Mouse (Mus musculus) macrophage (primary cell): Measurements from ENCODE around the gene Naglu. TPM values are rescaled to one million over a fixed set of nuclear protein-coding genes. Genes with fewer than 3 reads are reported as not detected.
A peak's percentile ranks its signal among the peaks of the same experiment; 100 is the strongest.

Source experiments
- H3K27ac ChIP-seq: fragments of 350-480 bp; formaldehyde crosslinking; 2 replicates; pipeline ENCODE4 v1.9.0; 2021
- H3K36me3 ChIP-seq: fragments of 350-480 bp; formaldehyde crosslinking; 2 replicates; pipeline ENCODE4 v1.9.0; 2021; ENCODE audit errors: inconsistent target
- H3K4me3 ChIP-seq: fragments of 350-480 bp; formaldehyde crosslinking; 2 replicates; pipeline ENCODE4 v1.9.0; 2021; ENCODE audit errors: inconsistent target
- H3K79me2 ChIP-seq: fragments of 350-480 bp; formaldehyde crosslinking; 2 replicates; pipeline ENCODE4 v1.9.0; 2021; ENCODE audit errors: inconsistent target
- WGBS: methylation state at CpG from one replicate; pipeline ENCODE4 v1.1.7; 2026; ENCODE audit warnings: inconsistent platforms; ENCODE audit not compliant: missing documents; 5-methylcytosine and 5-hydroxymethylcytosine counted together
- polyA plus RNA-seq: library from polyadenylated mRNA; stranded (reverse); fragments of 250-400 nt; gene quantifications from 3 replicates; pipeline ENCODE4 v1.2.4, GENCODE M21; 2018; ENCODE audit warnings: inconsistent platforms
- total RNA-seq, 78 experiments: library from RNA; depleted of rRNA; stranded (reverse); fragments of 250-400 nt; gene quantifications; 1 replicate in 9 of 78; 2 replicates in 24 of 78; 3 replicates in 43 of 78; 4 replicates in 2 of 78; pipeline ENCODE4 v1.2.4; 2018; ENCODE audit warnings: inconsistent platforms in 56 of 78

Naglu gene
- 10 to 100 TPM in 25 of 26 experiments, 1 to 10 TPM in 1; 8.9 to 64.4 (median 19.4) TPM for total RNA-seq (2018; cell fraction: chromatin; rRNA removed)
- 100 to 1,000 TPM in 24 of 26 experiments, 10 to 100 TPM in 2; 92.9 to 248 (median 144) TPM for total RNA-seq (2018; cell fraction: cytosol; rRNA removed)
- total RNA-seq (2018; cell fraction: nucleus; rRNA removed) = 100 to 1,000 TPM in 25 of 26 experiments, 10 to 100 TPM in 1; 38.7 to 225 (median 159) TPM
- polyA plus RNA-seq = 71.6 to 194 TPM (median 117 TPM) in 3 replicates

DNA sequence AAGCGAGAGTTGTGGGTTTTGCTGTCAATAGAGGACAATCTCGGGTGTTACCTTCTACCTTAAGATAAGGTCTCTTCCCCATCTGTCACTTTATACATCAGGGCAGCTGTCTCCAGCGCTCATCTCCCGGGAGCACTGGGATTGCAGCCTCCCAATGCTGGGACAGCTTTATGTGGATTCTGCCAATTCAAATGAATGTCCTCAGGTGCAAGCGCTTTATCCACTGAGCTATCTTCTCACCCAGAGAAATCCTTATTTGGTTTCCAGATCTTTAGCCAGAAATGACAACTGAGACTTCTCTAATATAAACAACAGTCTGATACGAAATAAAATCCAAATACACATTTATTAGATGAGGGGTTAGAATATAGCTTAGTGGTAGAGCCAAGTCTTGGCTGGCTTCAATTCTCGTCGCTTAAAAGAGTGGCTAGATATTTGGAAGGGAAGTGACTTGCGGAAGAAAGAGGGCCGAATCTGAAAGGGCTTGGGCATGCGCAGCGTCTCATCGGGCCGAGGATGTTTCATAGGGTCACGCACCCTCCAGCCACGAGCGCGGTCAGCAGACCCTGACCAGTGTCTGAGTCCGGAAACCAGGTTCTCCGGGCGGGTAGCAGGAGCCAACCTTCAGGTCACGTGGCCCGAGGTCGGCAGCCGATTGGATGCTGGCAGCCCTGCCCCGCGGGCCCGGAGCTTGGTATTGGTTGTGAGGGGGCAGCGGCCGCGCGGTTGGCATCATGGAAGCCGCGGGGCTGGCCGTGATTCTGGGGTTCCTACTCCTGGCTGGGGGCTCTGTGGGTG is at the start of gene Naglu:
Gene Naglu, plus strand, starts transcription at position 622 of the 798 bp plus-strand sequence.
- Histone ChIP-seq H3K79me2 (peaks cover 17% of the 10 kb centered on the region; the same call in 1 of the 2 replicates), H3K36me3 (peaks cover 29% of the 10 kb centered on the region; the same call in 1 of the 2 replicates), H3K27ac (peak within 1 kb of the TSS; percentile 79), H3K4me3 (peak within 1 kb of the TSS; percentile 70)
- WGBS = 6% methylated on average over 32 of the region's 35 CpGs

DNA sequence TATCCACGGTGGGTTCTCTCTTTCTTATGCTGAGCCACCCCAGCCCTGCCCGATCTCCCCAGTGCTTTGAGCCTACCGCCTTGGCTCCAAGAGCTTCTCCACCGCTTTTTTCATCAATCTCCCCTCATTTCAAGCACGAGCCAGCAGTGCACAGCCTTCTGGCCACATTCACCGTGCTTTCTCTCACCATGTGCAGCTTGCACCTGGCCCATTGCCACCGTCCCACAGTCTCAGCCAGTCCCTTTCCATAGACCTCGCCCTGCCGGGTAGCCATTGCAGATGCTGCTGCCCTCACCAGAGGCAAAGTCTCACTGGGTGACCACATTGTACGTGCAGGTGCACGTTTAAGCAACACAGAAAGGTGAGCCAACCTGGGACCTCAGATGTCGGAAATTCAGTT is 46.4 kb upstream of the Naglu start:
- 93% methylated on average over 12 of the region's 12 CpGs for WGBS
- H3K36me3 ChIP-seq = peaks cover 100% of the 10 kb centered on the region
- no peak overlapping the region for H3K4me3 ChIP-seq
- peaks cover 42% of the 10 kb centered on the region for H3K79me2 ChIP-seq
- H3K27ac ChIP-seq = no peak overlapping the region

DNA sequence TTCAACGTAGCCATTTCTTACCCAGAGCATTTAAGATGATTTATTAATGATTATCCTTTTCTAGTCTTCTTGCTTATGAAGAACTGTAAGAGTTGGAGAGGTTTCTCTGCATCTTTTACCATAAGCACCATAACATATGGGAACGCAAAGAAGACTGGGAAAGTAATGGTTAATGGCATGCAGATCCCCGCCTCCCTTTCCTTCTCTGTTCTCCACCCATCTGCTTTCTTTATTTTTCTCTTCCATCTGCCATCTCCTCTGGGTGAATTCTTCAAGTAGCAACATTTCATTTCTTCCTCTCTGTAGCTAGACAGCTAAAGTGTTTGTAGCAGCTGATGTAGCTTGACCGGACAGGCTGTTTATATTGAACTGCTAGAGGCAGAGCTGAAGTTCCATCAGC is 45.8 kb upstream of the Naglu start:
- Histone ChIP-seq H3K36me3 (peaks cover 100% of the 10 kb centered on the region), H3K27ac (no peak overlapping the region), H3K4me3 (no peak overlapping the region), H3K79me2 (peaks cover 36% of the 10 kb centered on the region)
- 98% methylated on average over 4 of the region's 4 CpGs for WGBS

DNA sequence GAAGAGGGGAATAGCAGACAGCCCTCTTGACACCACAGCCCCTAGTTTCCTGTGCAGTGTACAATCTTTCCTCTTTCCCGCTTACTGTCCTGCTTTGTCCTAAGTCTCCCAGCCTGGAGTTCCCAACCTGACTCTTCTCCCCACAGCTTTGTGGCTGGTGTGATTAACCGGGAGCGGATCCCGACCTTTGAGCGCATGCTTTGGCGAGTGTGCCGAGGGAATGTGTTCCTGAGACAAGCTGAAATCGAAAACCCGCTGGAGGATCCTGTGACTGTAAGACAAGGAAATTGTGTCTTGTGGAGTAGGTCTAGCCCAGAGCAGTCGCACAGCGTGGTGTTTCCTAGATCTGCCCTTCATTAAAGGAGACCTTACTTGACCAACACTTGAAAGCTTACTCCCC is 42.7 kb upstream of the Naglu start:
- Histone ChIP-seq H3K36me3 (peaks cover 98% of the 10 kb centered on the region), H3K79me2 (peaks cover 18% of the 10 kb centered on the region; the same call in 1 of the 2 replicates), H3K27ac (no peak overlapping the region), H3K4me3 (no peak overlapping the region)
- WGBS = 91% methylated on average over 11 of the region's 11 CpGs

DNA sequence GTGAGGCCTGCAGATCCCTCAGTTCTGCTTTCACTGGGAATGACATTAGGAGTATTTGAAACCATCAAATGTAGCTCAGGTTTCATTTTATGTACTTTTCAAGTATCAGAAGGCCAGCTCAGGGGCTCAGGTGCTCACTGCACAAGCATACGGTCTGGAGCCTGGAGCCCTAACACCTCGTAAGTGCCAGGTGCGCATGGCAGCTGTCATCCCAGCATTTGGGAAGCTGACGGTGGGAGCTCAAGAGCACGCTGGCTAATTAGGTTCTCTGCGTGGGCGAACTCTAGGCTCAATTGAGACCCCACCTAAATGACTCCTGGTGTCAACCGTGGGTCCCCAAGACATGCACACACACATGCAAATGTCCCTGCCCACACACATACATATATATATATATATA is 40.5 kb upstream of the Naglu start:
- WGBS = 93% methylated on average over 7 of the region's 8 CpGs
- Histone ChIP-seq H3K4me3 (no peak overlapping the region), H3K27ac (no peak overlapping the region), H3K36me3 (peaks cover 96% of the 10 kb centered on the region), H3K79me2 (peaks cover 11% of the 10 kb centered on the region; the same call in 1 of the 2 replicates)

DNA sequence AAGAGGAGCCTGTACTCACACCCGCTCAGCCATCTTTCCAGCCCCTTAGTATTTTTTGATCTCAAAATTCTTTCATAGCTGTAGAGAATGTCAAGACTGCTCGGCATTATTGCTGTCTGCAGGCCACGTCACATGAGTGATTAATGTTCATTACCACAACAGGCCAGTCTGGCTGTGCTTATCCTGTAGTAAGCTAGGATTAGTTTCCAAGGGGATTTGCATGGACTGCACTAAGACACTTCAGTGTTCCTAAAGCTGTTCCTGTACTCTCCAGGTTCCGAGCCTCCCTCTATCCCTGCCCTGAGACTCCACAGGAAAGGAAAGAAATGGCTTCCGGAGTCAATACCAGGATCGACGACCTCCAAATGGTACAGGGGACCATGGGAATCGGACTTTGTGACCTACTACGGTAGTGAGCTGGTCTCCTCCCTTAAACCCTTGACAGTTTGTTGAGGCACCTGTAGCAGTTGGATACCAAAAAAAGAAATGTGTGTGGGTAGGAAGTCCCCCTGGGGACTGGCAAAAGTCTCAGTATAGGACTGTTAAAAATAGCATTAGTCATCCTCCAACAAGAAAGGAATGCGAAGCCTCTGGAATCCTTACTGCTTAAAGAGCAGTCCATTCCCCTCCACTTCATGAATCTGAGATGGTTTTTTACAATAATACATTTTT is 39.5 kb upstream of the Naglu start:
- H3K27ac ChIP-seq = no peak overlapping the region
- peaks cover 8% of the 10 kb centered on the region; the same call in 1 of the 2 replicates for H3K79me2 ChIP-seq
- WGBS = 93% methylated on average over 10 of the region's 10 CpGs
- no peak overlapping the region for H3K4me3 ChIP-seq
- peaks cover 96% of the 10 kb centered on the region for H3K36me3 ChIP-seq

DNA sequence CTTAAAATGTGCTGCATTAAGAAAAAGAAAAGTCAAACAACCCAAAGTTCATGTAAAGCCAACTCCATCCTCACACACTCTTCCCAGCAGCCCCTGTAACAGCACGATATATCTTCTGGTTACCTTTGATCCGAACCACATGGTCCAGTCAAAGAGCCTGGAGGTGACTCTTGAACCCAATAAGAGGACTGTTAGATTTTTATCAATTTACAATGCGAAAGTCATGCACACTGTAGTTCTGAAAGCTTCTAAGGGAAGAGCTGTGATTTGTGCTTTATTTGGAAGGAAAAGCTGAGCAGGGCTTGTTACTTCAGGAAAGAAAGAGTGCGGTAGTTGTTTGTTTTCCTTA is 39.0 kb upstream of the Naglu start:
- Histone ChIP-seq H3K36me3 (peaks cover 96% of the 10 kb centered on the region), H3K27ac (no peak overlapping the region), H3K79me2 (peaks cover 8% of the 10 kb centered on the region; the same call in 1 of the 2 replicates), H3K4me3 (no peak overlapping the region)
- WGBS = 97% methylated on average over 4 of the region's 4 CpGs

DNA sequence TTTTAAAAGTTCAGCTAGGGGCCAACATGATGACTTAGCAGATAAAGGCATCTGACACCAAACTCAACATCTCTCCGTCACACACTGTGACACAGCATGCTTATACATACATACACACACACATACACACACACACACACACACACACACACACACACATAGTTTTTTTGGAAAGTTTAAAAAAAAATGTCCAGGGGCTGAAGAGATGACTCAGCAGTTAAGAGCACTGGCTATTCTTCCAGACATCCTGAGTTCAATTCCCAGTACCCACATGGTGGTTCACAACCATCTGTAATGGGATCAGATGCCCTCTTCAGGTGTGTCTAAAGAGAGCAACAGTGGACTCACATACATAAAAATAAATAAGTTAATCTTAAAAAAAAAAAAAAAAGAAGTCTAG is 38.3 kb upstream of the Naglu start:
- 100% methylated on average over 1 of the region's 1 CpGs for WGBS
- H3K4me3 ChIP-seq = no peak overlapping the region
- H3K79me2 ChIP-seq = peaks cover 8% of the 10 kb centered on the region; the same call in 1 of the 2 replicates
- H3K27ac ChIP-seq = no peak overlapping the region
- peaks cover 95% of the 10 kb centered on the region for H3K36me3 ChIP-seq

DNA sequence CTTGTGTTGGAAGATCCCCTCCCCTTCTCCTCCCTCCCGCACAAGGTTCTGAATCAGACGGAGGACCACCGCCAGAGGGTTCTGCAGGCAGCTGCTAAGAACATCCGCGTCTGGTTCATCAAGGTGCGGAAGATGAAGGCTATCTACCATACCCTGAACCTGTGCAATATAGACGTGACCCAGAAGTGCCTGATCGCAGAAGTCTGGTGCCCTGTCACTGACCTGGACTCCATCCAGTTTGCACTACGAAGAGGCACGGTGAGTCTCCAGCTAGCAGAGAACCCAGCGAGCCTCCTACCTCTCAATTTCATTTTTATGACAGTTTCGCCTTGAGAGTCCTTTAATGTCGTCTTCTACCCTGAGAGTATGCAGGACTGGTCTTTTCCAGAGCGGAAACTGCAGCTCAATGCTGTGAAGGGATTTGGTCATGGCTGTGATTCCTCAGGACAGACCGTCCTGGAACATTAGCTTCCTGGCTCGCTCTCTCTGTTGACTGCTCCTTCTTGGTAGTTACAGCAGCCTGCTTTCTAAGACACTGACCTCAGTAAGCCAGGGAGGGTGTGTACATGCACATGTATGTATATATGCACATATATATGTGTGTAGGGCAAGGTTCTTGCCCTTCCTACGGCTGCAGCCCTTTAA is 35.8 kb upstream of the Naglu start:
- Histone ChIP-seq H3K4me3 (no peak overlapping the region), H3K79me2 (peaks cover 15% of the 10 kb centered on the region; the same call in 1 of the 2 replicates), H3K27ac (no peak overlapping the region), H3K36me3 (peaks cover 95% of the 10 kb centered on the region)
- WGBS = 95% methylated on average over 17 of the region's 17 CpGs

DNA sequence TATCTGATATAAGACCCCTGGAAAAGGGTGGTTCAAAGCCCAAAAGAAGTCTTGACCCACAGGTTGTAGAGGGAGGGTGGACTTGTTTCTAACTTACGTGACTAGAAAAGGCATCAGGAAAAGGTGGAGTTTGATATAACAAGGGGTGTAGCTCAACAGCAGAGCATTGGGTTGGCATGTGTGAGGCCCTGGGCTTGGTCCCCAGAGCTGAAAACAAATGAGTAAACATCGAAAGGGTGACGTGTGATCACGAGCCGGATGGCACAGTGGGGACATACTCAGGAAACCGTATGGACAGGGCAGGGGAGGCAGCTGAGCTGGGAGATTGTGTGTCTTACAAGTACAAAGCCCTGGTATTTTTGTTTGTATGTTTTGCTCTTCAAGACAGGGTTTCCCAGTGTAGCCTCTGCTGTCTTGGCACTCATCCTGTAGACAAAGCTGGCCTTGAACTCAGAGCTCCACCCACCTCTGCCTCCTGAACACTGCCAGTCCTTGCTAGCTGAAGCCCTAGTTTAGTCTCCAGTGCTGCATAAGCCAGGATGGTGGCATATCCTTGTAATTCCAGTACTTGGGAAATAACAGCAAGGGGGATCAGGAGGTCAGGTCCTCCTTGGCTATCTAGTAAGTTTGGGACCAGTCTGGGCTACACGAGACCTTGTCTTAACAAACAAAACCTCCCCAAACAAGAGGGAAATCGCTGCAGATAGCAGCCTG is 35.0 kb upstream of the Naglu start:
- Histone ChIP-seq H3K4me3 (no peak overlapping the region), H3K79me2 (peaks cover 15% of the 10 kb centered on the region; the same call in 1 of the 2 replicates), H3K36me3 (peaks cover 97% of the 10 kb centered on the region), H3K27ac (no peak overlapping the region)
- WGBS = 92% methylated on average over 8 of the region's 8 CpGs

DNA sequence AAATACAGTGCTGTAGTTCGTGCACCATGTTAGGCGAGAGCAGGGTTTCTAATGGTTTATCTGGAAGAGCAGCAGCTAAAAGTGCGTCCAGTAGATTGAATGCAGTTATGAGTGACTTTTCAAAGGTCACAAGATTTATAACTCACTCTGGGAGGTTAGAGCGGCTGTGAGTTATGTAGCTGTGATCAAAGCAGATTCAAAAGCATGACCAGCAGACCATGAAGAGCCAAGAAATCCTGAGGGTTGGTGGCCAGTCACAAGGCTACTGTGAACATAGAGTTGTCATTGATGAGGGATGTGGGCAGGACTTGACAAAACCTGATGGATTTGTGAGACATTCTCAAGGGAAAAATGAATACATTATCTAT is 34.5 kb upstream of the Naglu start:
- no peak overlapping the region for H3K27ac ChIP-seq
- no peak overlapping the region for H3K4me3 ChIP-seq
- WGBS = 97% methylated on average over 4 of the region's 4 CpGs
- peaks cover 15% of the 10 kb centered on the region; the same call in 1 of the 2 replicates for H3K79me2 ChIP-seq
- peaks cover 97% of the 10 kb centered on the region for H3K36me3 ChIP-seq

DNA sequence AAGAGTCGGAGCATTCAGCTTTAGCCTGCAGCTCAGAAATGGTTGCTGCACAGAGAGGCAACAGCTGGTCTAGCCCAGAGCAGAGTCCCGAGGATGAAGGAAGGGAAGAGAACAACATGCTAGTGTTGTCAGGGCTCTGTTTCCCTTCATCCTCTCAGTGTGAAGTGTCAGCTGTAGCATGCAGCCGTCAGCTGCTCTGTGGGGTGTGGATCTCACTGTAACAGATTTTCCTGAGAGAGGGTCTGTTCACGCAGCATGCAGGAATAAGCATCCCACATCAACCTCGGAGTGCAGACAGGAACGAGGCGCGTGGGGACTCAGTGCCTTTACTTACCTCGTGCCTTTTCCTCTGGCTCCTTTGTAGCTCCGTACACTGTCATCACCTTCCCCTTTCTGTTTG is 32.0 kb upstream of the Naglu start:
- WGBS = 95% methylated on average over 9 of the region's 10 CpGs
- H3K4me3 ChIP-seq = no peak overlapping the region
- H3K36me3 ChIP-seq = peaks cover 98% of the 10 kb centered on the region

DNA sequence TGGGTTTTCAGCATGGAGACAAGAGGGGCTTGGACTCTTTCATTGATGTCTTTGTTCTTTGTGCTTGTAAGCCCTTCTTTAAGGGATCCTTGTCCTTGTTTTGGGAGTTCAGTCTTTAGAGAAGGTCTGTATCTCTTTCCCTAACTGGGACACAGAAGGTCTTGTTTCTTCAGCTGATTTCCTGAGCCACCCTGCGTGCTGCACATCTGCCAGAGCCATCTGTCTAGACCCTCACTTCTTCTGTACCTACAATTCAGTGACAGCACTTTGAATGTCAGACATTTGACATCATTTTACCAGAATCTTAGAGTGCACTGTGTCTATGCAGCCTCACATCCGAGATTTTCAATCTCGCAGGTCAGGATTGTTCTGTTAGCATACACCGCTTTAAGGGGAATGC is 24.0 kb upstream of the Naglu start:
- 88% methylated on average over 4 of the region's 4 CpGs for WGBS
- H3K79me2 ChIP-seq = no peaks in the 10 kb centered on the region; the same call in 1 of the 2 replicates
- no peak overlapping the region for H3K27ac ChIP-seq
- H3K4me3 ChIP-seq = no peak overlapping the region
- H3K36me3 ChIP-seq = peaks cover 100% of the 10 kb centered on the region

More for the DNA sequence above, 32.0 kb upstream of the Naglu start:
- Histone ChIP-seq H3K27ac (no peak overlapping the region), H3K79me2 (peaks cover 15% of the 10 kb centered on the region; the same call in 1 of the 2 replicates)

DNA sequence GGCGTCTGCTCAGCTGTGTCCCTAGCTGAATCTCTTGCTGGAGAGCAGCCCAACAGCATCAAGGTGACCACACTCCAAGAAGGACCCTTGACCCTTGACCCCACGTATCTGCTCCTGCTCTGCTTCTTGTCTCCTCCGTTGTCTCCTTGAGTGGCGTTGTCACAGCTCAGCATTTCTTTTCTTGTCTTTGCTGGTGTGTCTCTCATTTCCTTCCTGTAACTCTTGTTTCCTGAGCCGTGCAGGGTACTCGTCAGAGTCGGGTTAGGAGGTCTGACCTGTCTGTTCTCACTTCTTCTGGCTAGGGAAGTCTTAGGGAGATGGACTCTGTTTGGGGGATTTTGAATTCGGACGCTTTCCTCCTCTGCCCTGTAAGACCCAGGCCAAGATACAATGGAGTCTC is 23.4 kb upstream of the Naglu start:
- Histone ChIP-seq H3K79me2 (no peaks in the 10 kb centered on the region; the same call in 1 of the 2 replicates), H3K4me3 (no peak overlapping the region), H3K27ac (no peak overlapping the region), H3K36me3 (peaks cover 100% of the 10 kb centered on the region)
- 36% methylated on average over 7 of the region's 9 CpGs for WGBS
